Mouse (Mus musculus) neural tube, embryonic 14.5 days (tissue): Measurements from ENCODE around the gene Rspo1. TPM values are rescaled to one million over a fixed set of nuclear protein-coding genes. Genes with fewer than 3 reads are reported as not detected.

Experiments used
- ATAC-seq: fragments of 200-750 bp; cut with Nextera tagmentation; 2 replicates; pipeline ENCODE4 v1.8.0; 2017; ENCODE audit warnings: low read depth, mild to moderate bottlenecking, moderate TSS enrichment, moderate library complexity
- H3K27ac ChIP-seq: fragments of 300-500 bp; sonication (generic); 2 replicates; pipeline ENCODE4 v1.5.1; 2014; ENCODE audit warnings: low read depth, mild to moderate bottlenecking, control low read depth, low read length, moderate library complexity, mixed read lengths
- H3K27me3 ChIP-seq: fragments of 300-500 bp; sonication (generic); 2 replicates; pipeline ENCODE4 v1.6.1; 2014; ENCODE audit warnings: low read length; ENCODE audit not compliant: control insufficient read depth, insufficient read depth
- H3K36me3 ChIP-seq: fragments of 300-500 bp; sonication (generic); 2 replicates; pipeline ENCODE4 v1.6.1; 2014; ENCODE audit warnings: low read length, mixed read lengths; ENCODE audit not compliant: control insufficient read depth, insufficient read depth
- H3K4me1 ChIP-seq: fragments of 300-500 bp; sonication (generic); 2 replicates; pipeline ENCODE4 v1.6.1; 2014; ENCODE audit warnings: low read length; ENCODE audit not compliant: control insufficient read depth, insufficient read depth
- H3K4me2 ChIP-seq: fragments of 300-500 bp; sonication (generic); 2 replicates; pipeline ENCODE4 v1.6.1; 2014; ENCODE audit warnings: mild to moderate bottlenecking, low read depth, low read length, control low read depth
- H3K4me3 ChIP-seq: fragments of 300-500 bp; sonication (generic); 2 replicates; pipeline ENCODE4 v1.5.1; 2014; ENCODE audit warnings: low read depth, low read length, control low read depth, mixed read lengths
- H3K9ac ChIP-seq: fragments of 300-500 bp; sonication (generic); replicated peaks from 2 replicates; pipeline ENCODE4 v1.6.1; 2014; ENCODE audit warnings: low read depth, mild to moderate bottlenecking, control low read depth, low read length, mixed read lengths
- H3K9me3 ChIP-seq: fragments of 300-500 bp; sonication (generic); 2 replicates; pipeline ENCODE4 v1.6.1; 2016; ENCODE audit warnings: low read length; ENCODE audit not compliant: control insufficient read depth
- WGBS: fragments of 180-500 bp; shearing (Covaris S2); extraction: QIAGEN DNeasy Blood & Tissue Kit; methylation state at CpG from one replicate; pipeline ENCODE4 v1.1.7; 2014; 5-methylcytosine and 5-hydroxymethylcytosine counted together
- polyA plus RNA-seq: library from polyadenylated mRNA; unstranded; fragments of >200 nt; fragmentation: Nextera tagmentation; extraction: Ambion mirVana; gene quantifications from 2 replicates; pipeline ENCODE4 v1.2.1, GENCODE M21; 2014

Rspo1 gene
- polyA plus RNA-seq, 1 experiment from 2014 or later = 1.0 TPM

- 47% methylated on average over 15 of the region's 15 CpGs for WGBS
- no peaks in the 10 kb centered on the region for H3K9me3 ChIP-seq
- H3K4me3 ChIP-seq = no peak overlapping the region
- H3K27me3 ChIP-seq = no peaks in the 10 kb centered on the region
- H3K4me1 ChIP-seq = no peaks in the 10 kb centered on the region
- no peak for ATAC-seq
- H3K27ac ChIP-seq = no peak overlapping the region
- H3K9ac ChIP-seq = no peak overlapping the region
- H3K36me3 ChIP-seq = no peaks in the 10 kb centered on the region
- H3K4me2 ChIP-seq = no peak overlapping the region
Observed at GRCm38 (mm10) chr4:125007460-125007859, 21.2 kb downstream of the Rspo1 start.

- Histone ChIP-seq H3K4me1 (no peaks in the 10 kb centered on the region), H3K36me3 (no peaks in the 10 kb centered on the region), H3K4me2 (no peak overlapping the region), H3K4me3 (no peak overlapping the region), H3K9ac (no peak overlapping the region), H3K9me3 (no peaks in the 10 kb centered on the region), H3K27me3 (no peaks in the 10 kb centered on the region), H3K27ac (no peak overlapping the region)
- no peak for ATAC-seq
- WGBS = 67% methylated on average over 6 of the region's 6 CpGs
Observed at GRCm38 (mm10) chr4:125008220-125008619, 22.0 kb downstream of the Rspo1 start.

GRCm38 (mm10) chr4:125008712-125009111 is 22.5 kb downstream of the Rspo1 start:
- no peaks in the 10 kb centered on the region for H3K9me3 ChIP-seq
- no peak overlapping the region for H3K4me2 ChIP-seq
- no peaks in the 10 kb centered on the region for H3K27me3 ChIP-seq
- H3K4me1 ChIP-seq = no peaks in the 10 kb centered on the region
- no peaks in the 10 kb centered on the region for H3K36me3 ChIP-seq
- no peak overlapping the region for H3K4me3 ChIP-seq
- WGBS = 48% methylated on average over 8 of the region's 8 CpGs
- ATAC-seq = no peak
- no peak overlapping the region for H3K9ac ChIP-seq
- H3K27ac ChIP-seq = no peak overlapping the region

GRCm38 (mm10) chr4:125015806-125016635 is 29.8 kb downstream of the Rspo1 start, which contains the start of gene Gnl2:
Gene Gnl2 (plus strand): TSS chr4:125016585.
- no peak within 1 kb of the TSS for H3K27ac ChIP-seq
- no peaks in the 10 kb centered on the region for H3K4me1 ChIP-seq
- ATAC-seq = no peak
- H3K4me2 ChIP-seq = no peak within 1 kb of the TSS
- no peaks in the 10 kb centered on the region for H3K36me3 ChIP-seq
- H3K27me3 ChIP-seq = no peaks in the 10 kb centered on the region
- no peak within 1 kb of the TSS for H3K9ac ChIP-seq
- H3K9me3 ChIP-seq = no peaks in the 10 kb centered on the region
- WGBS = 93% methylated on average over 10 of the region's 10 CpGs
- no peak within 1 kb of the TSS for H3K4me3 ChIP-seq

GRCm38 (mm10) chr4:125017431-125017830 is 31.2 kb downstream of the Rspo1 start:
- ATAC-seq = no peak
- Histone ChIP-seq H3K36me3 (no peaks in the 10 kb centered on the region), H3K4me2 (no peak overlapping the region), H3K4me3 (no peak overlapping the region), H3K9ac (no peak overlapping the region), H3K27ac (no peak overlapping the region), H3K9me3 (no peaks in the 10 kb centered on the region), H3K4me1 (no peaks in the 10 kb centered on the region), H3K27me3 (no peaks in the 10 kb centered on the region)
- WGBS = 81% methylated on average over 11 of the region's 11 CpGs

GRCm38 (mm10) chr4:125020780-125021538 is 34.7 kb downstream of the Rspo1 start:
- no peak for ATAC-seq
- Histone ChIP-seq H3K27ac (no peak overlapping the region), H3K9me3 (no peaks in the 10 kb centered on the region), H3K9ac (no peak overlapping the region), H3K4me3 (no peak overlapping the region), H3K36me3 (no peaks in the 10 kb centered on the region), H3K27me3 (no peaks in the 10 kb centered on the region), H3K4me1 (no peaks in the 10 kb centered on the region), H3K4me2 (no peak overlapping the region)
- 33% methylated on average over 11 of the region's 11 CpGs for WGBS

- WGBS = 1% methylated on average over 50 of the region's 50 CpGs
- H3K27ac ChIP-seq = peak overlapping the region; percentile 64
- peaks cover 7% of the 10 kb centered on the region; the same call in 1 of the 2 replicates for H3K4me1 ChIP-seq
- peak overlapping the region; percentile 97 for H3K4me3 ChIP-seq
- no peaks in the 10 kb centered on the region; the same call in 1 of the 2 replicates for H3K36me3 ChIP-seq
- no peaks in the 10 kb centered on the region; the same call in 1 of the 2 replicates for H3K27me3 ChIP-seq
- H3K9me3 ChIP-seq = no peaks in the 10 kb centered on the region
- peak overlapping the region; percentile 85 for H3K9ac ChIP-seq
- peak overlapping the region; percentile 97 for H3K4me2 ChIP-seq
- peak; percentile 99 for ATAC-seq
Observed at GRCm38 (mm10) chr4:125029891-125030614, 43.8 kb downstream of the Rspo1 start.

- Histone ChIP-seq H3K27me3 (no peaks in the 10 kb centered on the region; the same call in 1 of the 2 replicates), H3K27ac (no peak overlapping the region), H3K36me3 (peaks cover 18% of the 10 kb centered on the region), H3K4me3 (no peak overlapping the region), H3K9ac (no peak overlapping the region), H3K9me3 (no peaks in the 10 kb centered on the region), H3K4me1 (peaks cover 7% of the 10 kb centered on the region; the same call in 1 of the 2 replicates), H3K4me2 (no peak overlapping the region)
- no peak for ATAC-seq
- WGBS = 90% methylated on average over 4 of the region's 4 CpGs
Observed at GRCm38 (mm10) chr4:125034341-125034740, 48.1 kb downstream of the Rspo1 start.
